Mouse (Mus musculus): ENCODE data around the gene Tekt2.

The Tekt2 gene

GRCm38 (mm10) chr4:126309211-126309921 is 16.1 kb downstream of the Tekt2 start:
- no peak for DNase-seq (ENCODE audit: low read depth, low spot score)

- DNase-seq (ENCODE audit: low read depth, low spot score) = no peak
These were observed 18.7 kb downstream of the Tekt2 start for GRCm38 (mm10) chr4:126306827-126307226.

- DNase-seq (ENCODE audit: low read depth, low spot score) = no peak
These were observed 19.4 kb downstream of the Tekt2 start for GRCm38 (mm10) chr4:126306058-126306457.

GRCm38 (mm10) chr4:126305428-126305827 is 20.1 kb downstream of the Tekt2 start:
- no peak for DNase-seq (ENCODE audit: low read depth, low spot score)

- DNase-seq (ENCODE audit: low read depth, low spot score) = no peak
These were observed 21.6 kb downstream of the Tekt2 start for GRCm38 (mm10) chr4:126303877-126304276.

GRCm38 (mm10) chr4:126301584-126302309 is 23.7 kb downstream of the Tekt2 start:
- no peak for DNase-seq (ENCODE audit: low read depth, low spot score)

- DNase-seq (ENCODE audit: low read depth, low spot score) = no peak
These were observed 24.4 kb downstream of the Tekt2 start for GRCm38 (mm10) chr4:126300916-126301583.

GRCm38 (mm10) chr4:126296617-126297101 is 28.8 kb downstream of the Tekt2 start:
- DNase-seq (ENCODE audit: low read depth, low spot score) = no peak

GRCm38 (mm10) chr4:126295937-126296336 is 29.6 kb downstream of the Tekt2 start:
- no peak for DNase-seq (ENCODE audit: low read depth, low spot score)

- no peak for DNase-seq (ENCODE audit: low read depth, low spot score)
These were observed 30.3 kb downstream of the Tekt2 start for GRCm38 (mm10) chr4:126295152-126295551.

GRCm38 (mm10) chr4:126291196-126291595 is 34.3 kb downstream of the Tekt2 start:
- DNase-seq (ENCODE audit: low read depth, low spot score) = no peak

GRCm38 (mm10) chr4:126290314-126290713 is 35.2 kb downstream of the Tekt2 start:
- no peak for DNase-seq (ENCODE audit: low read depth, low spot score)

GRCm38 (mm10) chr4:126288085-126288666 is 37.3 kb downstream of the Tekt2 start:
- no peak for DNase-seq (ENCODE audit: low read depth, low spot score)

- DNase-seq (ENCODE audit: low read depth, low spot score) = no peak
These were observed 38.0 kb downstream of the Tekt2 start for GRCm38 (mm10) chr4:126287302-126287995.

GRCm38 (mm10) chr4:126286492-126286891 is 39.0 kb downstream of the Tekt2 start, which contains the start of gene Col8a2:
Col8a2 (plus strand) TSS chr4:126286793.
- no peak for DNase-seq (ENCODE audit: low read depth, low spot score)

GRCm38 (mm10) chr4:126283582-126283981 is 41.9 kb downstream of the Tekt2 start:
- no peak for DNase-seq (ENCODE audit: low read depth, low spot score)

- DNase-seq (ENCODE audit: low read depth, low spot score) = no peak
These were observed 43.8 kb downstream of the Tekt2 start for GRCm38 (mm10) chr4:126281706-126282105.

GRCm38 (mm10) chr4:126278961-126279360 is 46.5 kb downstream of the Tekt2 start:
- DNase-seq (ENCODE audit: low read depth, low spot score) = no peak

GRCm38 (mm10) chr4:126278565-126278915 is 46.9 kb downstream of the Tekt2 start:
- DNase-seq (ENCODE audit: low read depth, low spot score) = no peak

- DNase-seq (ENCODE audit: low read depth, low spot score) = no peak
These were observed 47.5 kb downstream of the Tekt2 start for GRCm38 (mm10) chr4:126277906-126278564.

- no peak for DNase-seq (ENCODE audit: low read depth, low spot score)
These were observed 49.8 kb downstream of the Tekt2 start for GRCm38 (mm10) chr4:126275681-126276131.

All from retina, postnatal 7 days (tissue).